Mouse (Mus musculus) gastrocnemius, adult 2 months (tissue): ENCODE measurements around the gene C2cd5. TPM values are rescaled to one million over a fixed set of nuclear protein-coding genes. Genes with fewer than 3 reads are reported as not detected.
"Not testable (repeated sequence)": the region's sequence is repeated elsewhere in the genome, so short reads cannot be mapped to it uniquely, and the experiment has no call there.

Source experiments
- DNase-seq: peaks from one replicate; pipeline ENCODE4 v3.0.0; 2022
- H3K27ac ChIP-seq: fragments of 200-600 bp; 2 replicates; pipeline ENCODE4 v1.8.1; 2022; ENCODE audit warnings: mild to moderate bottlenecking
- H3K4me3 ChIP-seq: fragments of 200-600 bp; 2 replicates; pipeline ENCODE4 v1.8.1; 2022; ENCODE audit warnings: mild to moderate bottlenecking, moderate library complexity
- CTCF ChIP-seq: fragments of 200-600 bp; IDR thresholded peaks from 2 replicates; pipeline ENCODE4 v1.8.1; 2022; ENCODE audit warnings: antibody characterized with exemption, mild to moderate bottlenecking, moderate library complexity
- intact Hi-C: fragments of 180-260 bp; cut with DNase I; formaldehyde crosslinking; loops from one replicate; pipeline ENCODE4 v1.15.1; 2025
- total RNA-seq, 2 experiments: library from RNA; stranded (reverse); gene quantifications; 2 replicates each; pipeline ENCODE4 v1.2.3; 2021

C2cd5 gene
- total RNA-seq, 2 experiments from 2014 or later, result 6.9 to 11.9 TPM

- intact Hi-C loops, result no loop called here
Observed at GRCm38 (mm10) chr6:142992099-142992498, 107.8 kb downstream of the C2cd5 start.

GRCm38 (mm10) chr6:142991391-142992059 is 108.4 kb downstream of the C2cd5 start:
- DNase-seq, result no peak
- TF ChIP-seq CTCF, result no peak
- intact Hi-C loops, result no loop called here

More at GRCm38 (mm10) chr6:142992099-142992498, 107.8 kb downstream of the C2cd5 start:
- no peak overlapping the region for H3K27ac ChIP-seq
- no peak overlapping the region for H3K4me3 ChIP-seq
- TF ChIP-seq CTCF, result no peak
- DNase-seq, result no peak

GRCm38 (mm10) chr6:142990516-142990915 is 109.4 kb downstream of the C2cd5 start:
- DNase-seq, result no peak
- no peak for TF ChIP-seq CTCF
- Histone ChIP-seq H3K4me3 (no peak overlapping the region), H3K27ac (no peak overlapping the region)
- intact Hi-C loops, result no loop called here

More at GRCm38 (mm10) chr6:142991391-142992059, 108.4 kb downstream of the C2cd5 start:
- H3K27ac ChIP-seq, result no peak overlapping the region
- no peak overlapping the region for H3K4me3 ChIP-seq

- TF ChIP-seq CTCF, result no peak
- Histone ChIP-seq H3K27ac (no peak overlapping the region), H3K4me3 (no peak overlapping the region)
- DNase-seq, result no peak
- intact Hi-C loops, result loop anchor here (2.0 to 5.0 kb wide), 2 partner anchors 33 to 185 kb away; no protein-coding TSS in a partner anchor
Observed at GRCm38 (mm10) chr6:142989495-142989894, 110.4 kb downstream of the C2cd5 start.

GRCm38 (mm10) chr6:142988753-142989152 is 111.2 kb downstream of the C2cd5 start:
- intact Hi-C loops, result loop anchor here (2.0 to 5.0 kb wide), 2 partner anchors 34 to 186 kb away; no protein-coding TSS in a partner anchor

GRCm38 (mm10) chr6:142988231-142988630 is 111.7 kb downstream of the C2cd5 start:
- H3K27ac ChIP-seq, result no peak overlapping the region
- no peak for DNase-seq
- intact Hi-C loops, result loop anchor here (2.0 to 5.0 kb wide), 2 partner anchors 34 to 187 kb away; no protein-coding TSS in a partner anchor
- no peak overlapping the region for H3K4me3 ChIP-seq
- no peak for TF ChIP-seq CTCF

More at GRCm38 (mm10) chr6:142988753-142989152, 111.2 kb downstream of the C2cd5 start:
- no peak; the same call in 1 of the 2 replicates for TF ChIP-seq CTCF
- no peak overlapping the region for H3K4me3 ChIP-seq
- DNase-seq, result peak; percentile 71
- H3K27ac ChIP-seq, result no peak overlapping the region

- Histone ChIP-seq H3K27ac (no peak overlapping the region), H3K4me3 (no peak overlapping the region)
- TF ChIP-seq CTCF, result no peak
- intact Hi-C loops, result loop anchor here (2.0 to 5.0 kb wide), 2 partner anchors 35 to 187 kb away; no protein-coding TSS in a partner anchor
- DNase-seq, result no peak
Observed at GRCm38 (mm10) chr6:142987616-142988015, 112.3 kb downstream of the C2cd5 start.

GRCm38 (mm10) chr6:142986706-142987105 is 113.2 kb downstream of the C2cd5 start:
- H3K27ac ChIP-seq, H3K4me3 ChIP-seq, DNase-seq: not testable (repeated sequence)
- intact Hi-C loops, result loop anchor here (5.0 kb wide), 1 partner anchor 36 kb away; no protein-coding TSS in a partner anchor

GRCm38 (mm10) chr6:142985561-142986238 is 114.2 kb downstream of the C2cd5 start:
- intact Hi-C loops, result loop anchor here (5.0 kb wide), 1 partner anchor 37 kb away; no protein-coding TSS in a partner anchor

GRCm38 (mm10) chr6:142979665-142980660 is 120.0 kb downstream of the C2cd5 start:
- Histone ChIP-seq H3K27ac (no peak overlapping the region), H3K4me3 (no peak overlapping the region)
- intact Hi-C loops, result no loop called here
- TF ChIP-seq CTCF, result no peak
- DNase-seq, result no peak

More at GRCm38 (mm10) chr6:142985561-142986238, 114.2 kb downstream of the C2cd5 start:
- H3K27ac ChIP-seq, DNase-seq, H3K4me3 ChIP-seq: not testable (repeated sequence)

GRCm38 (mm10) chr6:142977221-142977620 is 122.7 kb downstream of the C2cd5 start:
- intact Hi-C loops, result no loop called here
- H3K4me3 ChIP-seq, result no peak overlapping the region
- no peak overlapping the region for H3K27ac ChIP-seq
- no peak for DNase-seq
- no peak for TF ChIP-seq CTCF

GRCm38 (mm10) chr6:142973289-142973688 is 126.7 kb downstream of the C2cd5 start:
- no peak for DNase-seq
- no peak for TF ChIP-seq CTCF
- Histone ChIP-seq H3K4me3 (no peak overlapping the region), H3K27ac (no peak overlapping the region)
- intact Hi-C loops, result no loop called here
